Mouse (Mus musculus) midbrain, embryonic 13.5 days (tissue): ENCODE results near the gene Mindy4. TPM values are rescaled to one million over a fixed set of nuclear protein-coding genes. Genes with fewer than 3 reads are reported as not detected.

Experiments used
- ATAC-seq: fragments of 200-750 bp; cut with Nextera tagmentation; 2 replicates; pipeline ENCODE4 v1.8.0; 2017; ENCODE audit warnings: mild to moderate bottlenecking, moderate TSS enrichment, moderate library complexity
- H3K27ac ChIP-seq: fragments of 300-500 bp; sonication (generic); 2 replicates; pipeline ENCODE4 v1.5.1; 2015; ENCODE audit warnings: inconsistent platforms, mild to moderate bottlenecking, moderate library complexity
- H3K27me3 ChIP-seq: fragments of 300-500 bp; sonication (generic); 2 replicates; pipeline ENCODE4 v1.6.1; 2015; ENCODE audit warnings: mild to moderate bottlenecking, inconsistent platforms
- H3K36me3 ChIP-seq: fragments of 300-500 bp; sonication (generic); 2 replicates; pipeline ENCODE4 v1.6.1; 2015; ENCODE audit warnings: mild to moderate bottlenecking, inconsistent platforms
- H3K4me1 ChIP-seq: fragments of 300-500 bp; sonication (generic); replicated peaks from 2 replicates; pipeline ENCODE4 v1.6.1; 2015; ENCODE audit warnings: inconsistent platforms
- H3K4me2 ChIP-seq: fragments of 300-500 bp; sonication (generic); replicated peaks from 2 replicates; pipeline ENCODE4 v1.6.1; 2015; ENCODE audit warnings: moderate library complexity, mild to moderate bottlenecking, inconsistent platforms
- H3K4me3 ChIP-seq: fragments of 300-500 bp; sonication (generic); replicated peaks from 2 replicates; pipeline ENCODE4 v1.5.1; 2015; ENCODE audit warnings: mild to moderate bottlenecking, inconsistent platforms
- H3K9ac ChIP-seq: fragments of 300-500 bp; sonication (generic); replicated peaks from 2 replicates; pipeline ENCODE4 v1.6.1; 2015; ENCODE audit warnings: mild to moderate bottlenecking, inconsistent platforms
- H3K9me3 ChIP-seq: fragments of 300-500 bp; sonication (generic); 2 replicates; pipeline ENCODE4 v1.6.1; 2016; ENCODE audit warnings: mild to moderate bottlenecking, inconsistent platforms
- WGBS: fragments of 180-500 bp; shearing (Covaris S2); methylation state at CpG from one replicate; pipeline ENCODE4 v1.1.7; 2015; 5-methylcytosine and 5-hydroxymethylcytosine counted together
- polyA plus RNA-seq: library from polyadenylated mRNA; unstranded; fragments of >200 nt; fragmentation: Nextera tagmentation; extraction: Ambion mirVana; gene quantifications from 2 replicates; pipeline ENCODE4 v1.2.1, GENCODE M21; 2015

The Mindy4 gene
- polyA plus RNA-seq, 1 experiment from 2014 or later: 11.6 TPM

GRCm38 (mm10) chr6:55337242-55337641, 134.1 kb downstream of the Mindy4 start:
- H3K27ac ChIP-seq: no peak overlapping the region
- ATAC-seq: no peak
- WGBS: 86% methylated on average over 5 of the region's 5 CpGs

GRCm38 (mm10) chr6:55338077-55338476, 134.9 kb downstream of the Mindy4 start:
- no peak overlapping the region for H3K4me3 ChIP-seq
- H3K27me3 ChIP-seq: 0 out of 2 replicates have a peak, but pooled peaks cover 5% of the 10 kb centered on the region
- WGBS: 51% methylated on average over 6 of the region's 6 CpGs
- peaks cover 19% of the 10 kb centered on the region; the same call in 1 of the 2 replicates for H3K4me1 ChIP-seq
- H3K9ac ChIP-seq: no peak overlapping the region
- H3K27ac ChIP-seq: no peak overlapping the region
- H3K9me3 ChIP-seq: no peaks in the 10 kb centered on the region
- H3K4me2 ChIP-seq: no peak overlapping the region
- no peak for ATAC-seq
- no peaks in the 10 kb centered on the region for H3K36me3 ChIP-seq

More at GRCm38 (mm10) chr6:55337242-55337641, 134.1 kb downstream of the Mindy4 start:
- H3K4me1 ChIP-seq: peaks cover 26% of the 10 kb centered on the region
- H3K4me3 ChIP-seq: no peak overlapping the region
- no peak overlapping the region for H3K9ac ChIP-seq
- no peaks in the 10 kb centered on the region for H3K36me3 ChIP-seq
- H3K4me2 ChIP-seq: no peak overlapping the region
- no peaks in the 10 kb centered on the region for H3K9me3 ChIP-seq
- 0 out of 2 replicates have a peak, but pooled peaks cover 5% of the 10 kb centered on the region for H3K27me3 ChIP-seq

GRCm38 (mm10) chr6:55338934-55339825, 136.0 kb downstream of the Mindy4 start:
- Histone ChIP-seq H3K9me3 (no peaks in the 10 kb centered on the region), H3K27ac (no peak overlapping the region), H3K27me3 (0 out of 2 replicates have a peak, but pooled peaks cover 5% of the 10 kb centered on the region), H3K4me2 (no peak overlapping the region), H3K9ac (no peak overlapping the region), H3K4me3 (no peak overlapping the region), H3K36me3 (no peaks in the 10 kb centered on the region), H3K4me1 (peaks cover 16% of the 10 kb centered on the region; the same call in 1 of the 2 replicates)
- 82% methylated on average over 9 of the region's 9 CpGs for WGBS
- no peak for ATAC-seq

- peaks cover 7% of the 10 kb centered on the region; the same call in 1 of the 2 replicates for H3K4me1 ChIP-seq
- WGBS: 26% methylated on average over 5 of the region's 5 CpGs
- H3K4me3 ChIP-seq: no peak overlapping the region
- no peak for ATAC-seq
- H3K27me3 ChIP-seq: 0 out of 2 replicates have a peak, but pooled peaks cover under 1% of the 10 kb centered on the region
- H3K9me3 ChIP-seq: no peaks in the 10 kb centered on the region
- H3K4me2 ChIP-seq: no peak overlapping the region
- no peak overlapping the region for H3K27ac ChIP-seq
- no peak overlapping the region for H3K9ac ChIP-seq
- H3K36me3 ChIP-seq: no peaks in the 10 kb centered on the region
These were observed 138.5 kb downstream of the Mindy4 start for GRCm38 (mm10) chr6:55341688-55342087.

GRCm38 (mm10) chr6:55342328-55342727, 139.1 kb downstream of the Mindy4 start:
- Histone ChIP-seq H3K27me3 (no peaks in the 10 kb centered on the region), H3K9me3 (no peaks in the 10 kb centered on the region), H3K4me2 (no peak overlapping the region), H3K4me1 (peaks cover 7% of the 10 kb centered on the region; the same call in 1 of the 2 replicates), H3K27ac (no peak overlapping the region), H3K9ac (no peak overlapping the region), H3K36me3 (no peaks in the 10 kb centered on the region), H3K4me3 (no peak overlapping the region)
- 80% methylated on average over 9 of the region's 9 CpGs for WGBS
- peak; percentile 48; the same call in 1 of the 2 replicates for ATAC-seq

GRCm38 (mm10) chr6:55343446-55343845, 140.3 kb downstream of the Mindy4 start:
- no peak overlapping the region for H3K4me3 ChIP-seq
- no peak overlapping the region for H3K9ac ChIP-seq
- H3K4me2 ChIP-seq: no peak overlapping the region
- no peak overlapping the region for H3K27ac ChIP-seq
- no peaks in the 10 kb centered on the region for H3K27me3 ChIP-seq
- no peak for ATAC-seq
- no peaks in the 10 kb centered on the region for H3K36me3 ChIP-seq
- H3K9me3 ChIP-seq: no peaks in the 10 kb centered on the region
- H3K4me1 ChIP-seq: peaks cover 7% of the 10 kb centered on the region; the same call in 1 of the 2 replicates
- WGBS: 81% methylated on average over 10 of the region's 10 CpGs

GRCm38 (mm10) chr6:55344291-55345016, 141.3 kb downstream of the Mindy4 start:
- Histone ChIP-seq H3K4me1 (peaks cover 7% of the 10 kb centered on the region; the same call in 1 of the 2 replicates), H3K36me3 (no peaks in the 10 kb centered on the region), H3K9ac (no peak overlapping the region), H3K27ac (no peak overlapping the region), H3K27me3 (no peaks in the 10 kb centered on the region), H3K4me3 (no peak overlapping the region), H3K9me3 (no peaks in the 10 kb centered on the region), H3K4me2 (no peak overlapping the region)
- 90% methylated on average over 9 of the region's 9 CpGs for WGBS
- ATAC-seq: no peak

GRCm38 (mm10) chr6:55345264-55345663, 142.1 kb downstream of the Mindy4 start:
- H3K4me3 ChIP-seq: no peak overlapping the region
- peaks cover 7% of the 10 kb centered on the region; the same call in 1 of the 2 replicates for H3K4me1 ChIP-seq
- no peak overlapping the region for H3K9ac ChIP-seq
- H3K27ac ChIP-seq: no peak overlapping the region
- WGBS: 91% methylated on average over 10 of the region's 10 CpGs
- no peaks in the 10 kb centered on the region for H3K27me3 ChIP-seq
- no peak for ATAC-seq
- H3K36me3 ChIP-seq: no peaks in the 10 kb centered on the region
- H3K9me3 ChIP-seq: peaks cover 5% of the 10 kb centered on the region; the same call in 1 of the 2 replicates
- no peak overlapping the region for H3K4me2 ChIP-seq

- 86% methylated on average over 7 of the region's 7 CpGs for WGBS
- Histone ChIP-seq H3K9me3 (peaks cover 5% of the 10 kb centered on the region; the same call in 1 of the 2 replicates), H3K4me3 (no peak overlapping the region), H3K27ac (no peak overlapping the region), H3K4me2 (no peak overlapping the region), H3K36me3 (no peaks in the 10 kb centered on the region), H3K4me1 (peaks cover 4% of the 10 kb centered on the region; the same call in 1 of the 2 replicates), H3K27me3 (no peaks in the 10 kb centered on the region), H3K9ac (no peak overlapping the region)
- no peak for ATAC-seq
These were observed 143.3 kb downstream of the Mindy4 start for GRCm38 (mm10) chr6:55346491-55346890.

GRCm38 (mm10) chr6:55347711-55348571, 144.8 kb downstream of the Mindy4 start:
- Histone ChIP-seq H3K27ac (no peak overlapping the region), H3K4me3 (no peak overlapping the region), H3K36me3 (no peaks in the 10 kb centered on the region), H3K9ac (no peak overlapping the region), H3K4me1 (no peaks in the 10 kb centered on the region), H3K27me3 (no peaks in the 10 kb centered on the region), H3K9me3 (peaks cover 5% of the 10 kb centered on the region; the same call in 1 of the 2 replicates), H3K4me2 (no peak overlapping the region)
- ATAC-seq: no peak
- WGBS: 87% methylated on average over 5 of the region's 5 CpGs

GRCm38 (mm10) chr6:55349231-55349630, 146.0 kb downstream of the Mindy4 start:
- Histone ChIP-seq H3K9me3 (peaks cover 5% of the 10 kb centered on the region; the same call in 1 of the 2 replicates), H3K27me3 (no peaks in the 10 kb centered on the region), H3K9ac (no peak overlapping the region), H3K4me2 (no peak overlapping the region), H3K27ac (no peak overlapping the region), H3K4me1 (no peaks in the 10 kb centered on the region), H3K36me3 (no peaks in the 10 kb centered on the region), H3K4me3 (no peak overlapping the region)
- WGBS: 88% methylated on average over 4 of the region's 4 CpGs
- no peak for ATAC-seq
